ENCODE assay signal across 7 mouse cellular contexts in the genomic region with DNA sequence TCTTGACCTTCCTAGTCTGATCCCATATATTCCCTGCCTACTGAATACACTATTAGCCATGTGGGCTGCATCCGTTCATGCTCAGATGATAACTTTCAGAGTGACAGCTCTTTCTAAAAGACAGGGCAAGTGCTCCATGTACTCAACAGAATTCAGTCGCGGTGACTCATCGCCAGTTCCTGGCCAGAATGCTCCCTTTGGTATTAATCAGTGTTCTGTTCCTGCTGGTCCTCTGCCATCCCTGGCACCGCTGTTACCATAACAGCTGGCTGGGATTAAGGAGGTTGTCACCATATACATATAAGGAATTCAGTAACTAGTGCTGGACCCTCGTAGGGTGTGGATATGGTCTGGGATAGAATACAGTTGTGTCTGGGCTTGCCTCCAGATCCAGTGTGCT. TPM values are rescaled to one million over a fixed set of nuclear protein-coding genes. Genes with fewer than 3 reads are reported as not detected.
DNase-seq lines count a peak whose midpoint lies in the region; ATAC-seq and TF ChIP-seq lines count a peak whose summit lies in the region.

No protein-coding gene starts in this region.

- ATAC-seq in heart, embryonic 11.5 days (replicated peaks; ENCODE audit: insufficient number of reproducible peaks, low FRiP score, low TSS enrichment) = peak; percentile 60
- ATAC-seq in lung, embryonic 16.5 days (ENCODE audit: low read depth) = peak; percentile 95
- no peak for ATAC-seq in erythroid progenitor cell, adult 5-6 weeks (replicated peaks; ENCODE audit: low FRiP score, poor library complexity, severe bottlenecking)
- ATAC-seq in hindbrain, embryonic 16.5 days = no peak

- no peak overlapping the region for H3K4me3 ChIP-seq in heart, embryonic 11.5 days (ENCODE audit: low read depth, low read length)
- H3K4me3 ChIP-seq in lung, embryonic 16.5 days (ENCODE audit: low read length) = no peak overlapping the region
- no peak overlapping the region for H3K4me3 ChIP-seq in hindbrain, embryonic 16.5 days (ENCODE audit: low read length)
- no peak overlapping the region for H3K4me3 ChIP-seq in thymus, adult 2 months (ENCODE audit: control insufficient read depth, insufficient read depth, low read length)

- peaks cover 3% of the 10 kb centered on the region; the same call in 1 of the 2 replicates for H3K4me1 ChIP-seq in heart, embryonic 11.5 days (ENCODE audit: control insufficient read depth, insufficient read depth, low read length)
- H3K4me1 ChIP-seq in lung, embryonic 16.5 days (replicated peaks; ENCODE audit: control insufficient read depth, insufficient read depth, low read length) = peaks cover 14% of the 10 kb centered on the region
- H3K4me1 ChIP-seq in hindbrain, embryonic 16.5 days (ENCODE audit: control insufficient read depth, insufficient read depth, low read depth, low read length) = peaks cover 6% of the 10 kb centered on the region
- no peaks in the 10 kb centered on the region for H3K4me1 ChIP-seq in thymus, adult 2 months (replicated peaks; ENCODE audit: control insufficient read depth, insufficient read depth, low read length)

- H3K27me3 ChIP-seq in heart, embryonic 11.5 days (ENCODE audit: control insufficient read depth, insufficient read depth, low read length) = no peaks in the 10 kb centered on the region
- no peaks in the 10 kb centered on the region for H3K27me3 ChIP-seq in lung, embryonic 16.5 days (ENCODE audit: control insufficient read depth, insufficient read depth, low read depth, low read length)
- H3K27me3 ChIP-seq in hindbrain, embryonic 16.5 days (replicated peaks; ENCODE audit: control insufficient read depth, insufficient read depth, low read length) = no peaks in the 10 kb centered on the region
- no peaks in the 10 kb centered on the region for H3K27me3 ChIP-seq in thymus, adult 2 months (ENCODE audit: control insufficient read depth, insufficient read depth, low read length)

- no peak for TF ChIP-seq POLR2A in thymus, adult 2 months (IDR thresholded peaks at IDR 0.05; ENCODE audit: control insufficient read depth, extremely low read depth, insufficient read depth, low read length, poor library complexity)

- DNase-seq in MN1 (ENCODE audit: low spot score) = peak; percentile 86
- DNase-seq in adrenal gland, adult 2 months = peak; percentile 85
- DNase-seq in thymus, adult 2 months = no peak

- H3K36me3 ChIP-seq in heart, embryonic 11.5 days (ENCODE audit: control insufficient read depth, insufficient read depth, low read length) = no peaks in the 10 kb centered on the region
- H3K36me3 ChIP-seq in lung, embryonic 16.5 days (ENCODE audit: control insufficient read depth, insufficient read depth, low read length) = no peaks in the 10 kb centered on the region
- no peaks in the 10 kb centered on the region for H3K36me3 ChIP-seq in hindbrain, embryonic 16.5 days (ENCODE audit: control insufficient read depth, insufficient read depth, low read length)
- H3K36me3 ChIP-seq in thymus, adult 2 months (ENCODE audit: control insufficient read depth, insufficient read depth, low read length) = no peaks in the 10 kb centered on the region

- H3K4me2 ChIP-seq in heart, embryonic 11.5 days = no peak overlapping the region
- H3K4me2 ChIP-seq in lung, embryonic 16.5 days (ENCODE audit: low read depth, low read length) = no peak overlapping the region
- no peak overlapping the region for H3K4me2 ChIP-seq in hindbrain, embryonic 16.5 days (ENCODE audit: low read length)

- H3K9me3 ChIP-seq in heart, embryonic 11.5 days (replicated peaks; ENCODE audit: control insufficient read depth, low read length) = no peaks in the 10 kb centered on the region
- H3K9me3 ChIP-seq in lung, embryonic 16.5 days (ENCODE audit: control insufficient read depth, low read length) = no peaks in the 10 kb centered on the region
- H3K9me3 ChIP-seq in hindbrain, embryonic 16.5 days (ENCODE audit: control insufficient read depth, low read length) = no peaks in the 10 kb centered on the region

- no peak for TF ChIP-seq CTCF in thymus, adult 2 months (IDR thresholded peaks at IDR 0.05; ENCODE audit: borderline replicate concordance, control insufficient read depth, extremely low read depth, insufficient read depth, low read length, poor library complexity)

- H3K27ac ChIP-seq in heart, embryonic 11.5 days (ENCODE audit: low read depth, low read length) = no peak overlapping the region
- peak overlapping the region; percentile 85 for H3K27ac ChIP-seq in lung, embryonic 16.5 days (ENCODE audit: low read length)
- H3K27ac ChIP-seq in hindbrain, embryonic 16.5 days (ENCODE audit: low read depth, low read length) = no peak overlapping the region
- no peak overlapping the region for H3K27ac ChIP-seq in thymus, adult 2 months (ENCODE audit: control insufficient read depth, insufficient read depth, low read length)

- WGBS in heart, embryonic 11.5 days (ENCODE audit: insufficient replicate concordance) = 60% methylated on average over 6 of the region's 6 CpGs
- 52% methylated on average over 6 of the region's 6 CpGs for WGBS in lung, embryonic 16.5 days
- 74% methylated on average over 6 of the region's 6 CpGs for WGBS in hindbrain, embryonic 16.5 days
- 91% methylated on average over 6 of the region's 6 CpGs for WGBS in thymus, adult 2 months

- no peak overlapping the region for H3K9ac ChIP-seq in heart, embryonic 11.5 days (ENCODE audit: low read depth, low read length)
- H3K9ac ChIP-seq in lung, embryonic 16.5 days (ENCODE audit: low read length) = no peak overlapping the region
- no peak overlapping the region for H3K9ac ChIP-seq in hindbrain, embryonic 16.5 days (ENCODE audit: low read depth, low read length)

RNA-seq across cellular contexts. Expression of a gene that starts 23.7 kb away (rescaled TPM):
- 10 to 100 TPM; 16.8 to 18.3 TPM for total RNA-seq in adrenal gland, adult 2 months (2021)
- polyA plus RNA-seq in adrenal gland, adult 2 months (2012; rRNA removed) = 9.8 and 10.9 TPM in 2 replicates
- 6.4 and 7.8 TPM in 2 replicates for polyA plus RNA-seq in heart, embryonic 11.5 days (2014; fragmentation: Nextera tagmentation; extraction: Ambion mirVana)
- 33.4 and 36.7 TPM in 2 replicates for polyA plus RNA-seq in lung, embryonic 16.5 days (2015; fragmentation: Nextera tagmentation; extraction: Ambion mirVana)
- total RNA-seq in erythroid progenitor cell, adult 5-6 weeks (2015; ENCODE audit: low replicate concordance) = not detected in 2 replicates
- 5.8 TPM in 1 of 2 replicates, not detected in the other for total RNA-seq in erythroid progenitor cell, adult 5-6 weeks (2017; ENCODE audit: low replicate concordance)
- polyA plus RNA-seq in hindbrain, embryonic 16.5 days (2015; fragmentation: Nextera tagmentation; extraction: Ambion mirVana) = 3.1 and 4.0 TPM in 2 replicates
- polyA plus RNA-seq in thymus, adult 2 months (2012; rRNA removed) = 1.1 and 3.4 TPM in 2 replicates

Comparison
In these comparisons a context has a peak if more than half of its experiments do, and no peak if none do; other contexts are left out.
1. ATAC-seq: peak in heart, embryonic 11.5 days (single experiment) and lung, embryonic 16.5 days (single experiment); none in erythroid progenitor cell, adult 5-6 weeks (single experiment) and hindbrain, embryonic 16.5 days (single experiment).